Mouse (Mus musculus) effector memory CD4-positive, alpha-beta T cell, adult 7 months (primary cell): ENCODE data around the gene Slc25a33. TPM values are rescaled to one million over a fixed set of nuclear protein-coding genes. Genes with fewer than 3 reads are reported as not detected.

Source experiments
- polyA plus RNA-seq: library from polyadenylated mRNA; unstranded; fragments of 100-300 nt; shearing (Covaris generic); gene quantifications from one replicate; pipeline ENCODE4 v1.2.1, GENCODE M21; 2017

Gene Slc25a33
- 10.7 TPM for polyA plus RNA-seq

GRCm38 (mm10) chr4:149774094-149774470, at the start of gene Slc25a33:
Slc25a33 (minus strand) TSS chr4:149774277.

DNA sequence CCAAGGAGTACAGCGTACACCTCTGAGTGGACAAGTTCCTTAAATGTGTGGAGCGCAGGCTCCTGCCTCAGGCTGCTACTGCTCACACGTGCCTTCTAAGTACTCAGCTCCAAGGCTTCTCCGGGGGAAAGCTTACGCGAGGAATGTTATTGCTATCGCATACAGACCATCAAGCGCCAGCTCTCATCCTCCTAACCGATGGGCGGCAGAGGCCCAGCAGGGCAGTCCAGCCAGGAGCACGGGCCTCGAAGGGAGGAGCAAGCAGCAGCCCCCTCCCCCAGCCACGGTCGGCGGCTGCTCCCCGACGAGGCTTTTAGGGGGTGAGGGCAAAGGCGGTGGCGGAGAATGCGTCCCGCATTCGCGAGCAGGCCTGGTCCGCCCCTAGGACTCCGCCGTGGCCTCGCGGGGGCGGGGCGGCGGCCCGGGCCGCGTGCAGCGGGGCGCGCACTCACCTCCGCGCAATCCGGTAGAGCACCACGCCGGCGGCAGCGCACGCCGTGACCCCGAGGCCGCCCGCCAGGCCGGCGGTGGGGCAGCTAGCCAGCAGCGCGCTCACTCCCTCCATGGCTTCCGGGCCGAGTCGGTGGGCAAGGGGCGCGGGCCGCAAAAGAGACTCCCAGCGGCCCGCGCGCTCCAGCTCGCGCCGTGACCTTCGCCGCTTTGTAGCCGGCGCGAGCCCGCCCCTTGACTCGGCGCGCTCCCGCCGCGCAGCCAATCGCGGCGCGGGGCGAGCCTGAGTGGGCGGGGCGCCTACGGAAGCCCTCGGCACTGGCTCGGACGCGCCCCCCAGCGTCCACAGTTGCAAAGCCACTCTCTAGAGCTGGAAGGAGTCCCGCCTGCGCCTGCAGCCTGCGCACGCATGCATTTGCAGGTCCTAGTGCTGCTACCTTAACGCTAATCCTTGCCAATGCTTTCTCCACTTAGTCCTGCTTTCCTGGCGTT, 36.4 kb downstream of the Slc25a33 start, which contains the start of gene Tmem201:
Tmem201 (minus strand) TSS at position 662 of the 942 bp plus-strand sequence.

DNA sequence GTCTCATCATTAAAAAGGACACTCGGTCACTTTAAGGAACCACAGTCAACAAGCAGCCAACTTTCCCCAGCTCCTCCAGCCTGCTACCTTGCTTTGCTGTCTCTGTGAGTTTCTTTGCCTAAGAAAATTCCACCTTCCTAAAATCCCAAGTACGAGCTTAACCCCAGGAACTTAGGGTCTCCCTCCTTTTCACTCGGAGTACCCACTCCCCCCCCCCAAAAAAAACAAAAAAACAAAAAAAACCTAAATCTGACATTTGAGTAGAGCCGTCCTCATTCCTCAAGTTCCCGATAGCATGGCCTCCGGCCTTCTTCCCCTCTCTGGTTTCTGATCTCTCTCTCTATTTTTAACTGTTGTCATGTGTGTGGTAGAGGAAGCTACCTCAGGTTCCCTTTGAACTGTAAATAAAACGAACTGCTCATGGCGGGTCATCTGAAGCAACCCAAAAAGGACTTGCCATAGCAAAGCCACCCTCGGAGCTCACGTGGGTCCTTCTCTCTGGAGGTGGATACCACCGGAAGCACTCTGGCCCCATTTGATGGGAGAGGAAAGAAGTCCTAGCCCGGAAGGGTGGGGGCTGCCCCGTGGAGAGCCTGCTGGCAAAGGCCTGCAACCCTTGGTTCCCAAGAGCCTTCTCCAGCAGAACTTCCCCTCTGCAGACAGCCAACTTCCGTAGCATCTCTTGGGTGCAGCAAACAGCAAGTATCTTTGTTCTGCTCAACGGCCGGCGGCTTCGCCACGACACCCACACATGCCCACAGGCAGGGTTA, 71.7 kb downstream of the Slc25a33 start, which contains the start of gene Pik3cd:
Pik3cd (minus strand) TSS at position 362 of the 770 bp plus-strand sequence.

Other genes with a start within 250 kb of the Slc25a33 start
- 26.5 TPM for gene Clstn1, start 187.8 kb downstream of the Slc25a33 start, polyA plus RNA-seq
- 287 TPM for gene Pik3cd, start 71.7 kb downstream of the Slc25a33 start, polyA plus RNA-seq
- gene Tmem201, start 36.2 kb downstream of the Slc25a33 start, polyA plus RNA-seq = 17.7 TPM
- 9.4 TPM for gene Spsb1, start 180.8 kb upstream of the Slc25a33 start, polyA plus RNA-seq
- gene H6pd, start 234.7 kb upstream of the Slc25a33 start, polyA plus RNA-seq = 7.7 TPM